Mouse (Mus musculus) kidney, embryonic 14.5 days (tissue): ENCODE measurements around the gene Bcl2l14. TPM values are rescaled to one million over a fixed set of nuclear protein-coding genes. Genes with fewer than 3 reads are reported as not detected.

Experiments used
- ATAC-seq: fragments of 200-750 bp; cut with Nextera tagmentation; 2 replicates; pipeline ENCODE4 v1.8.0; 2017; ENCODE audit warnings: moderate number of reproducible peaks, mild to moderate bottlenecking, moderate TSS enrichment, moderate library complexity; ENCODE audit not compliant: low FRiP score, low TSS enrichment
- H3K27ac ChIP-seq: fragments of 300-500 bp; sonication (generic); 2 replicates; pipeline ENCODE4 v1.5.1; 2014; ENCODE audit warnings: low read depth, mild to moderate bottlenecking, low read length, moderate library complexity, mixed read lengths
- H3K27me3 ChIP-seq: fragments of 300-500 bp; sonication (generic); 2 replicates; pipeline ENCODE4 v1.6.1; 2014; ENCODE audit warnings: mild to moderate bottlenecking, low read length; ENCODE audit not compliant: control insufficient read depth, insufficient read depth
- H3K36me3 ChIP-seq: fragments of 300-500 bp; sonication (generic); 2 replicates; pipeline ENCODE4 v1.6.1; 2014; ENCODE audit warnings: low read length, mixed read lengths; ENCODE audit not compliant: control insufficient read depth, insufficient read depth
- H3K4me1 ChIP-seq: fragments of 300-500 bp; sonication (generic); 2 replicates; pipeline ENCODE4 v1.6.1; 2014; ENCODE audit warnings: low read length, mixed read lengths; ENCODE audit not compliant: control insufficient read depth, insufficient read depth
- H3K4me2 ChIP-seq: fragments of 300-500 bp; sonication (generic); replicated peaks from 2 replicates; pipeline ENCODE4 v1.6.1; 2014; ENCODE audit warnings: low read depth, mild to moderate bottlenecking, low read length
- H3K4me3 ChIP-seq: fragments of 300-500 bp; sonication (generic); 2 replicates; pipeline ENCODE4 v1.5.1; 2014; ENCODE audit warnings: mild to moderate bottlenecking, low read length
- H3K9ac ChIP-seq: fragments of 300-500 bp; sonication (generic); 2 replicates; pipeline ENCODE4 v1.6.1; 2014; ENCODE audit warnings: low read depth, mild to moderate bottlenecking, low read length, moderate library complexity
- H3K9me3 ChIP-seq: fragments of 300-500 bp; sonication (generic); 2 replicates; pipeline ENCODE4 v1.6.1; 2016; ENCODE audit warnings: low read length; ENCODE audit not compliant: control insufficient read depth
- WGBS: fragments of 180-500 bp; shearing (Covaris S2); extraction: QIAGEN DNeasy Blood & Tissue Kit; methylation state at CpG from one replicate; pipeline ENCODE4 v1.1.7; 2014; 5-methylcytosine and 5-hydroxymethylcytosine counted together
- polyA plus RNA-seq: library from polyadenylated mRNA; unstranded; fragments of >200 nt; fragmentation: Nextera tagmentation; extraction: Ambion mirVana; gene quantifications from 2 replicates; pipeline ENCODE4 v1.2.1, GENCODE M21; 2014

Gene Bcl2l14
- polyA plus RNA-seq, 1 experiment from 2014 or later = 9.9 TPM

GRCm38 (mm10) chr6:134448451-134448850 lies 52.3 kb downstream of the Bcl2l14 start:
- Histone ChIP-seq H3K9ac (no peak overlapping the region), H3K27me3 (no peaks in the 10 kb centered on the region), H3K4me2 (no peak overlapping the region), H3K36me3 (peaks cover 40% of the 10 kb centered on the region), H3K9me3 (no peaks in the 10 kb centered on the region), H3K27ac (no peak overlapping the region), H3K4me1 (peaks cover 7% of the 10 kb centered on the region; the same call in 1 of the 2 replicates), H3K4me3 (no peak overlapping the region)
- no peak for ATAC-seq
- WGBS = 86% methylated on average over 12 of the region's 12 CpGs

DNA sequence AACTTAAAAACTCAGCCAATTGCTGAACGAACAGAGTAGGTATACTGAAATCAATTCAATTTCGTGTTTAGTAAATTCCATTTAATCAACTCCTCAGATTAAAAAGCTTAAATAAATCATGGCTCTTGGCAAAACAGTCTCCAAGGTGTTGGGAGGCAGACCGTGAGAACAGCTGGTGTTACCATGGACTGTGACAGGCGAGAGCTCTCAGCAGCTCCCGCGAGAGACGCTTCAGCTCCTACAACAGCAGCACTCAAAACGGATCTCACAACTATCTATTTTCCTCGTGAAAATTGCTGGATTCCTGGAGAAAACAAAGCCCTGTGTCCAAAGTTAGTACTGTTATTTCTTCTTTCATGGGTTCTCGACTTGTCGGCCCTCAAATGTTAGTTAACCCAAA lies 53.8 kb downstream of the Bcl2l14 start:
- Histone ChIP-seq H3K36me3 (peaks cover 56% of the 10 kb centered on the region), H3K4me2 (no peak overlapping the region), H3K4me3 (no peak overlapping the region), H3K27ac (no peak overlapping the region), H3K27me3 (no peaks in the 10 kb centered on the region), H3K9me3 (no peaks in the 10 kb centered on the region), H3K4me1 (peaks cover 6% of the 10 kb centered on the region; the same call in 1 of the 2 replicates), H3K9ac (no peak overlapping the region)
- 47% methylated on average over 11 of the region's 11 CpGs for WGBS
- ATAC-seq = no peak

DNA sequence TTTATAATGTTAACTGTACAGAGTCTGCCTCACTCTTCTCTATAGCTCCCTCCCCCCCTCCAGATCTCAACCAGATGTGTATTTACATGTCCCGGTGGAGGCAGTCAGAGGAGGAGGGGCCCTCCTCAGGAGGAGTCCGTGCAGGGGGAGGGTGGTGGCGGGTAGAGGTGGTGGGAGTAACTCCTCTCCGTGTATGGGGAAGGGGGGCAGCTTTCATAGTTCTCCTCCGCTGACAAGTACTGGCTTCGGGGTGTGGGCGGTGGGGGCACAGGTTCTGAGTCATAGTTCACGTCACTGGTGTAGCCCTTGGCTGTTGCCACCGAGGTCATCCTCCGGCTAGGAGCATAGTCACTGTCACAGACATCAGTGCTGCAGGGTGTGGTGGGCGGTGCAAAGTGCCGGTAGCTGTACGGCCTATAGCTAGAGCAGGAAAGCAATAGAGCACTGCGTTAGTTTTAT lies 54.6 kb downstream of the Bcl2l14 start:
- H3K4me3 ChIP-seq = no peak overlapping the region
- H3K4me2 ChIP-seq = no peak overlapping the region
- no peaks in the 10 kb centered on the region for H3K9me3 ChIP-seq
- peaks cover 6% of the 10 kb centered on the region; the same call in 1 of the 2 replicates for H3K4me1 ChIP-seq
- peak; percentile 93 for ATAC-seq
- peaks cover 62% of the 10 kb centered on the region for H3K36me3 ChIP-seq
- 31% methylated on average over 14 of the region's 14 CpGs for WGBS
- no peak overlapping the region; the same call in 1 of the 2 replicates for H3K27ac ChIP-seq
- H3K9ac ChIP-seq = no peak overlapping the region
- H3K27me3 ChIP-seq = no peaks in the 10 kb centered on the region

DNA sequence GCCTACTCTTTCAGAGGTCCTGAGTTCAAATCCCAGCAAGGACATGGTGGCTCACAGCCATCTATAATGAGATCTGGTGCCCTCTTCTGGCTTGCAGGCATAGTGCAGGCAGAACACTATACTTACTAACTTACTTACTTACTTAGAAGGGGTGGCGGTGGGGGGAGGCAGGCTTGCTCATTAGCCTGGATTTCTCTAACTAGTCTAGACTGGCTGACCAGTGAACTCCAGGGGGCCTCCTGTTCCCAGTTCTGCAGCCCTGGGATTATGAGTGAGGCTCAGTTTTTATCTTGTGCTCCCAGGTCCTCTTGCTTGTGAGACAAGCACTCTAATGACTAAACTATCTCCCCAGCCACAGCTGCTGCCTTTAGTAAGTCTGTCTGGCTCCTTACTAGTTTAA lies 58.0 kb downstream of the Bcl2l14 start:
- 94% methylated on average over 1 of the region's 1 CpGs for WGBS
- no peak for ATAC-seq
- peaks cover 87% of the 10 kb centered on the region for H3K36me3 ChIP-seq
- H3K9me3 ChIP-seq = no peaks in the 10 kb centered on the region
- H3K27me3 ChIP-seq = no peaks in the 10 kb centered on the region
- peaks cover 6% of the 10 kb centered on the region; the same call in 1 of the 2 replicates for H3K4me1 ChIP-seq
- H3K27ac ChIP-seq = no peak overlapping the region
- no peak overlapping the region for H3K4me2 ChIP-seq
- no peak overlapping the region for H3K4me3 ChIP-seq
- H3K9ac ChIP-seq = no peak overlapping the region

DNA sequence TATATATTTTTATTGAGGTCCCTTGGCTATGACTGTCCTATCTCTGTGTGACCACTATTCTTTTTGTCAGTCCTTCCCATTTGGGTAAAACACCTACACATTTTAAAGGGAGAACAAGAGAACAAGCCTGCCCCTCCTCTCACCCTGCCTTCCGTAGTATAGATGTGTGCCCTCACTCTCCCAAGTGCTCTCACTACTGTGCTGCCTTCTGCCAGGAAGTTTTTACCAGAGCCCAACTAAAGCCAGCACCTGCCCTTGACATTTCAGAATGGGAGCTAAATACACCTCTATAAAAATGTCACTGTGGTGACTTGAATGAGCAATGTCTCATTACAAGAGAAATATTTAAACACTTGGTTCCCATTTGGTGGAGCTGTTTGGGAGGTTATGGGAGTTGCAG lies 62.3 kb downstream of the Bcl2l14 start:
- Histone ChIP-seq H3K9me3 (no peaks in the 10 kb centered on the region), H3K36me3 (peaks cover 87% of the 10 kb centered on the region), H3K27me3 (no peaks in the 10 kb centered on the region), H3K4me3 (no peak overlapping the region), H3K9ac (no peak overlapping the region), H3K4me2 (no peak overlapping the region), H3K4me1 (no peaks in the 10 kb centered on the region), H3K27ac (no peak overlapping the region)
- WGBS = 88% methylated on average over 1 of the region's 1 CpGs
- ATAC-seq = no peak

- Histone ChIP-seq H3K4me3 (no peak overlapping the region), H3K9ac (no peak overlapping the region), H3K4me2 (no peak overlapping the region), H3K27ac (no peak overlapping the region), H3K4me1 (no peaks in the 10 kb centered on the region), H3K27me3 (no peaks in the 10 kb centered on the region), H3K36me3 (peaks cover 86% of the 10 kb centered on the region), H3K9me3 (no peaks in the 10 kb centered on the region)
- no peak for ATAC-seq
- 93% methylated on average over 6 of the region's 6 CpGs for WGBS
Measured at GRCm38 (mm10) chr6:134461175-134461574, 65.1 kb downstream of the Bcl2l14 start.

DNA sequence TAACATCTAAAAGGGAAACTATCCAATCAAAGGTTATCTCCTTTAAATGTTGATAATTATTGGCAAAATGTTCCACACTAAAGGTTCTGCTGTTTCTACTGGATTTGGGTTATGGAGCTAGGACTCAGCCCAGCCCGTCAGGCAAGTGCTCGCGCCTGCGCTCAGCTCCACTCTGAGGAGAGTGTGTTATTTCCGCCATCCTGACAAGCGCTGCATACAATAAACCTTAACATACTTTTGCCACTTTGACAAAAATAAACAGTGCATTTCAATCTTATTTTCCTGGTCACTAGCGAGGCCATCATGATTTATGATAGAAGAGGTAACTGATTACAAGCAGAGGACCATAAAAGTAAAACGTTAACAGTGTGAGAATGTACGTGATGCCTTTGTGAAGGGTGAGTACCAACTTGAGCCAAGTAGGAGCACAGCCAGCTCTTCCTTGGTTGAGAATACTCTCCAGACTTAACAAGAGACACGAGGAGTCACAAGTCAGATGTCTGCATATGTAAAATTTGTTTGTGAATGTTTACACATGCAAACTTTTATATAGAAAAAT lies 70.6 kb downstream of the Bcl2l14 start:
- Histone ChIP-seq H3K4me3 (no peak overlapping the region), H3K9ac (no peak overlapping the region), H3K27me3 (no peaks in the 10 kb centered on the region), H3K4me1 (no peaks in the 10 kb centered on the region), H3K9me3 (no peaks in the 10 kb centered on the region), H3K27ac (no peak overlapping the region), H3K4me2 (no peak overlapping the region), H3K36me3 (peaks cover 76% of the 10 kb centered on the region)
- WGBS = 67% methylated on average over 10 of the region's 10 CpGs
- no peak for ATAC-seq

GRCm38 (mm10) chr6:134469297-134469696 lies 73.2 kb downstream of the Bcl2l14 start:
- H3K4me3 ChIP-seq = no peak overlapping the region

DNA sequence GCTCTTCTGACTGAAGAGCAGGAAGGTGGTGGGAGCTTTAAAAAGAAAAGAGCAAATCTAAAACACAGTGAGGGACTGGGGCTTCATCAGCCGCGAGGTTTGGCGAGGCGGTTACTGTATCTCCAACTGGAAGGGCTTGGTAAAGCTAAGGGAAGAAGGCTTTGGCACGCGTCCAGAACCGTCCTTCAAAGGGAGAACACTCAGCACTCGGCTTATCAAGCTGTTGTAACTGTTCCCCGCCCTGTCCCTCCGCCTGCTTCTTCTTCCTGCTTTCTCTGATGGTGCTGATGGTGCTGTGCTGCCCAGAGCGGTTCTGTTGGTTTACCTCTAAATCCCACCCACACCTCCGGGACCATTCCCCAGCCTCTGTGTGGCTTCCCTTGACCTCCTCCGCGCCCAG lies 74.7 kb downstream of the Bcl2l14 start:
- no peaks in the 10 kb centered on the region for H3K4me1 ChIP-seq
- ATAC-seq = no peak
- 86% methylated on average over 14 of the region's 14 CpGs for WGBS
- no peaks in the 10 kb centered on the region for H3K27me3 ChIP-seq
- no peaks in the 10 kb centered on the region for H3K9me3 ChIP-seq
- H3K4me3 ChIP-seq = no peak overlapping the region
- peaks cover 49% of the 10 kb centered on the region for H3K36me3 ChIP-seq
- no peak overlapping the region for H3K4me2 ChIP-seq
- H3K9ac ChIP-seq = no peak overlapping the region
- H3K27ac ChIP-seq = no peak overlapping the region

More at GRCm38 (mm10) chr6:134469297-134469696, 73.2 kb downstream of the Bcl2l14 start:
- 85% methylated on average over 2 of the region's 2 CpGs for WGBS
- Histone ChIP-seq H3K4me2 (no peak overlapping the region), H3K4me1 (no peaks in the 10 kb centered on the region), H3K27ac (no peak overlapping the region), H3K27me3 (no peaks in the 10 kb centered on the region), H3K36me3 (peaks cover 57% of the 10 kb centered on the region), H3K9me3 (no peaks in the 10 kb centered on the region), H3K9ac (no peak overlapping the region)
- ATAC-seq = no peak
